Mouse (Mus musculus) kidney, postnatal 10 days (tissue): Measurements from ENCODE around the gene Tesc.
A peak's percentile ranks its signal among the peaks of the same experiment; 100 is the strongest.

Experiments
- DNase-seq: peaks from one replicate; pipeline ENCODE4 v3.0.0; 2021; ENCODE audit warnings: mixed read lengths

Gene Tesc

DNA sequence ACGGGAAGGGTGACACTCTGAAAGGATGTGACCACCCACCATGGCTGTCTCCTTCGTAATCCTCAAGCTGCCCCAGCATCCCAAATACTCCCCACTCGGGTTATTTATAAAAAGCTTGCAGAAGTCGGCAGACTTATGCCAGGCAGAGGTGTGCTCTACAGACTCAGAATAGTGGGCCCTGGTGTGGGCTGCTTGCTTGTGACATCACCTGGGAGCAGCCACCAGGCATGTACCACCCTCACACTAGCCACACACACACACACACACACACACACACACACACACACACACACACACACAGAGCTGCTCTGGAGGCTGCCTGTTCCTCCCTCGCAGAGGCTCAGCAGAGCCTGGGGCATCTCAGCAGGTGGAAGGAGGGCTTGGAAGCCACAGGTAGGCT lies 10.0 kb upstream of the Tesc start:
- no peak for DNase-seq

DNA sequence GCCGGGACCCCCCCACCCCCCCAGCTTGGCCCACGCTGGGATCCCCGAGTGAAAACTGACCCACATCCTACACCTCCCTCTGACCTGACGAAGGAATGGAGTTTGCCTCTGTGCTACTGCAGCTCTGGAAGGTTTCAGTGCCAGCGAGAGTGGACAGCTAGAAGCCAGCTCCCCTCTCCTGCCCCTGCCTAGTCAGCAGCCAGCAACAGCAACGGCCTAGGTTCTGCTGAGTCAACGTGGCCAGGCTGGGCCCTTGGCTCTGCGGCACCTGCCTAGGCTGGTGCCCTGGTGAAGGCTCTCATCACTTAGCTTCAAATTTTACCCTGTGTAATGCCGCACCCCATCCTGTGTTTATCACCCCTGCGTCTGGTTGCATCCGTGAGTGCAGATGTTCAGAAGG lies 7.6 kb upstream of the Tesc start:
- no peak for DNase-seq

DNA sequence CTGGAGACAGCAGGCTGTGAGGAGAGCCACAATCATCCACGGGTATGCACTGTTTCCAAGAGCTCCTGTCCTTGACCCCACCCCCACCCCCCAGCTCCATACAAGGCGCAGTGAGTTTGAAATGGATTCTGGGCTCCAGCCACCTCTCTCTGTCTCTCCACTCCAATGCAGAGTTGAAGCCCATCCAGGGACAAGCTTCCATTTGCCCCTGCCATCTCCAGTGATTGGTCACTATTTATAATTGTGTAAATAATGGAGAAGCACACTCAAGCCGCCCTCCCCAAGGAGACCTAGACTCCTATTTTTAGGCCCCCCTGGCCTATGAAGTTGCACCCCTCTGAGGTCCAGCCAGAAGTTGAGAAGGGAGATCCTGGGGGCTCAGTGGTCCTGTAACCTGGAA lies 4.5 kb upstream of the Tesc start:
- no peak for DNase-seq

DNA sequence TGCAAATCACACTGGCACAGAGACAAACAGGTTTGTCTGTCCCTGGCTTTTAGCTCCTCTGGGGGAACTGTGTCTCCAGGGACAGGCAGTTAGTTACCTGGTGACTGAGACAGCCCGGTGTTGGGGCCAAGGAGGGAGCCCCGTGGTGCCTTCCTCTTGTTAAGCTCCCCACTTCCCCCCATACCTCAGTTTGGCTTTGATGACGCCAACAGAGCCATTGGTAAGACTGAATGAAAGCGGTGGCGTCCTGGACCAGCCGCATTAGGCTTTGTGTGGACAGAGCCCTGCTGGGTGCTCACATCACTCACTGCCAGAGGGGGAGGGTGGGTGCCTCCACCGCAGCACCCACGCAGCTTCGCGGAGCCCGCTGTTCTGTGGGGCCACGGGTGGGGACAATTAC lies 1.7 kb upstream of the Tesc start:
- no peak for DNase-seq

DNA sequence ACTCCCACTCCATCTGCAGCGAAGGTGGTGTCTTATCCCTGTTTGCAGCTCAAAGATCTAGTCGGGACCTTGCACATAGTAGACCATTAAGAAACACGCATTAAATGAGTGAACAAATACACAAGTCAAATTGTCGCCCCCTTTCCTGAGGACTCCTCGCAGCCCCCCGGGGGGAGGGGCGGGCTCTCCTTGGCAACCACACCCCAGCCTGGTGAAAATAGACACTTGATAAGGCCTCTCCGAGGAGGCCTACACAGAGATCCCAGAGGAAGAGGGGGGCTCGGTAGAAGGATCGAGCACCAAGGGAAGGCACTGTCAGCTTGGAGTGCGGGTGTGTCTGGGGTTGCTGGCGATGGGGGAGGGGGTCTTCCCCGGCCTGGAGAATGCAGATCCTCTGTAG lies 1.2 kb upstream of the Tesc start:
- DNase-seq: no peak

DNA sequence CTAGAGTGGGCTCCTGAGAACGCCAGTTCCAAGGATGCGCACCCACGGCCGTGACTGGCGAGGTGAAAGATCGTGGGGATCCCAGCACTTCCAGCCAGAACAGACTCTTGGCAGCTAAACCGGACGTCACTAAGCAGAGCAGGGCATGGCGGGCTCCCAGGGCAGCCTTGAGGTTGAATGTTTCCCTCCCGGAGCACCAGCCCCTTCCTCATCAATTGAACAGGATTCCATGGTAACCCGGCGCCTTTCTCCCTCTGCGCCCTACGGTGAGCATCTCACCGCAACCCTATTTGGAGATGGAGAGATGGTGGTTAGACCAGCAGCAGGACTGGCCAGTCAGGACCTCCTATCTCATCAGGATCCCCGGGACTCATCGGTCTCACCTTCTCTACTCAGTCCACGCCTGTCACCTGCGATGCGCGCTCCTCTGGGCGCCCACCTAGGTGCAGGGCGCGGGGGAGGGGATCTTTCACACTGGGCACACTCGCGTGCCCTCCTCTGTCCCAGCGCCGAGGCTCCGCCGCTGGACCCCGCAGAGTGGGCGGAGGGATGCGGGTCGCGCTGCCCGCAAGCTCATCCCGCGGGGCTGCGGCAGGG lies 344 bp upstream of the Tesc start:
- DNase-seq: no peak

DNA sequence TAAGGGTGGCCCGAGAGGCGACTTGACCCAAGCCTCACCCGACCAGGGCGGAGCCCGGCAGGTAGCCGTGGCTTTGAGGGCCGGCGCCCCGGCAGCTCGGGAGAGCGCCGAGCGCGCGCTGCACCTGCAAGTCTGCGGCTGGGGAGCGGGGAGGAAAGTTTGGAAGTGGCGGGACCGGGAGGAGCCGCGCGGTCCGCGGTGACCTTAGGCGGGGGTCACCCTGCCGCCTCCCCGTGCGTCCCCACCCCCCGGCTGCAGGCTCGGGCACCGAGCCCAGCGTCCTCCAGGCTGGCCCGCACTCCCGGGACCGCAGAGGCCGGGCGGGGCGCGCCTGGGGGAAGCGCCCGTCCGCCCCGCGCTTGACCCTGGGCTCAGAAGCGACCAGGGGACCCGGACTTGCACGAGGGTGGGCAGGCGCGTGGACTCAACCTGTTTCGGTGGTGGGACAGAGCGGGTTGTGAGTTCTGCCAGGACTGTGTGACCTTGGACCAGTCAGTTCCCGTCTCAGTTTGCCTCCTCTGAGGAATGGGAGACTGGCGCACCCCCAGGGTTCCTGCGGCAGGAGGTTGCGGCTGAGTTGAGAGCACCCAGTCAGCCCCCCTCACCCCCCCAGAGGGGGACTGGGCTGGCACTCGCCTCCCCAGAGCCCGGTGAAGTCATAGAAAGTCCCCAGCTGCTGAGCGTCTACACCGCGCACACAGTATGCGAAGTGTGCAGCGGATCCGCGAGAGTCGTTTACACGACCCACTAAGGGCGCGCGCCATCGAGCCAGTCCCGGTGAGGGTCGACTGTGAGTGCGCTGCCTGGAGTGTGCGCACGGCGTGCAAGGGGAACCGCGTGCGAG lies 870 bp downstream of the Tesc start:
- DNase-seq: peak; percentile 38

DNA sequence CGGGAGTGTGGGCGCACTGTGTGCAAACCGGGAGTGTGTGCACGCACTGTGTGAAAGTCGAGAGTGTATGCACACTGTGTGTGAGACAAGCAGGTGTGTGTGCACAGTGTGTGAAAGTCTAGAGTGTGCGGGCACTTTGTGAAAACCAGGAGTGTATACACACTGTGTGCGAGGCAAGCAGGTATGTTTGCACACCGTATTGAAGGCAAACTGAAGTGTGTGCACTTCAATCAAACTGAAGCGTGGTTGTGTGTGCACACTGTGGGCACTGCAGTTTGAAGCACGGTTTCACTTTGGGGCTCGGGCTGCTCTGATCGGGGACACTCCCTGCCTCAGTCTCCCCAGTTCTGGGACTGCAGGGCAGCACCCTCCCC lies 1.5 kb downstream of the Tesc start:
- no peak for DNase-seq

DNA sequence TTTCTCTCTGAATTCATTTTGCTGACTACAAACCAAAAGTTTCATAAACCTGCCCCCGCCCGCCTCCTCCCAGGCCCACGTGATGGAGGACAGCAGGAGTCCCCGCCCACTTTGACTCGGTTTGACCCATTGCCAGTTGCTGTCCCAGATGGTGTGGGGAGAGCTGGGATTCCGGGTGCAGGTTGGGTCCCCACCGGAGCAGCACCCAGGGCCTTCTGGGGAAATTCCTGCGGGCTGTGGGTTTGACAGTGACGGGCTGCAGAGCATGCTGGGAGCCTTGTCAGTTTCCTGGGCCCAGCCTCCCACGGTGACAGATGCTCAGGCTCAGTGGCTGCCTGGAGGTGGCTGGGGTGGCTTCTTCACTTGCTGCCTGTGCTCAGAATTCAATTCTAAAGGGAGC lies 1.9 kb downstream of the Tesc start:
- DNase-seq: no peak

DNA sequence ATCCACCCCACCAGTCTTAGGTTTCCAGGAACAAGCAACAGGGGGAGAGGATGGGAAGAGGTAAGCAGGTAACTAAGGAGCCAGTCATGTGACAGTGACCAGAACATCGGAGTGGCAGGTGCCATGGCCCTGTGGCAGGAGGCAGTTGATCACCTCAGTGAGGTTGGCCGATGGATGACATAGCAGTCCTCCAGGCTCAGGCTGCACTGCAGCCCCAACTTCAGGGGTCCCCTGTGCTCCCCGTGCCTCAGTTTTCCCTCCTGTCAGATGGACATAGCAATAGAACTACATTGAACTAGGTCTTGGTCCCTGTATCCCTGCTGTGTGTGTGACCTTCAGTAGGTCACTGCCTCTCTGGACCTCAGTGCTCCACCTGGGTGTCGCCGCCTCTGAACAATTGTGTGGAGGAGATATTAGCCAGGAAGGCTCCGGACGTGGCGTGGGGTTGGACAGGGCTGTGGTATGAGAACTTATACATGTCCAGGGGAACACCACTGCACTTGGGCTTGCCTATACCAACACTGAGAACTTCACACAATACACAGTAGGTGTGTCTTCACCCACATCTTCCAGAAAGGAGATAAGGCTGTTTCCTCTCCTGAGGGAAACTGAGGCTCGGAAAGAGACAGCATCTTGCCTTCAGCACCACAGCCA lies 2.6 kb downstream of the Tesc start:
- no peak for DNase-seq

DNA sequence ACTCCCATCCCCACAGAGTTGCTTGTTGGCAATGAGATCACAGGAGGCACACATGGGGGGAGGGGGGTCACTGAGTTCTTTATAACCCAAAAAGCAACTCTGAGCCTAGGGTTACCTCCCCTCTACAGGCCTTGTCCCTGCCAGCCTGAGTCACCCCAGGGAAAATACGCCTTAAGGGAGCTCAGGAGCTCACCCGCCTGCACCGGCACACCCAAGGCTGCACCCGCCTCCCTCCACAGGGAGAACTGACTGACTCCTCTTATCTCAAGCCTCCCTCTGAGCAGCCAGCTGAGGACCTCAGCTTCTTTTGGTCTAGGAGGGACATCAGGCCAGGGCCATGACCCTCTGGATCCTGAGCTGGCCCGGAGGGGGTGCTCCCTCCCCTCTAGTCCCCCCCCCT lies 3.5 kb downstream of the Tesc start:
- no peak for DNase-seq

DNA sequence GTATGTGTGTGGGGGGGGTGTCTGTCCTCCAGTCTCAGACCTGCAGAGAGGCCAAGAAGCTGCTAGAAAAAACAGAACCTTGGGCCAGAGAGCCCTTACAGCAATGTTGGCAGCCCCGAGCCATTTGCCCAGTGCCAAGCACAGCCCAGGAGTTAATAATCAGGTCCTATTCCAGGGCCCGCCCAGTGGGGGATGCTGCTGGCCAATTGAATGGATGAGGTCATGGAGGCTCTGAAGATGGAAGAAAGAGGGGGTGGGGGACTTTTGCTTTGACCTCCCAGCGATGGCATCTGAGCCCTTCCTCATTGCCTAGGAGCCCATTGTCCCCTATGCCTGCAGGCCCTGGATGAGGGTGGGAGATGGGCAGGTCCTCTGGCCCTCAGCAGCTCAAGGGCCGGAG lies 4.0 kb downstream of the Tesc start:
- DNase-seq: no peak

DNA sequence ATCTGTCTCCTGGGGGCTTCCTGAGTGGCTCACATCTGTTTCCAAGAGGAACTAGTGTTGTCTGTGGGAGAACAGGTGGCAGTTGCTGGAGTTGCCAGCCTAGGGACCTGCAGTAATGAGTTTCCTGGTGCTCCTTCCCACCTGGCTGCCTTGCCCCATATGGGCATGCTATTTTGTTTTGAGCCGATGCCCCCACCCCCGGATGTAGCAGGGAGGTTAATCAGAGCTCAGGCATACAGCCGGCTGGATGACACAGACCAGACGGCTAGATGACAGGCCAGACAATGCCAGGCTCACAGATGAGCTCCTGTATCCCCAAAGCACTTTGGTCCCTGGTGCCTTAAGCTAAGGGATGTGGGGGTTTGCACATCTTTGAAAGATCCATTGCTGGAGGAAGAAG lies 5.8 kb downstream of the Tesc start:
- no peak for DNase-seq

DNA sequence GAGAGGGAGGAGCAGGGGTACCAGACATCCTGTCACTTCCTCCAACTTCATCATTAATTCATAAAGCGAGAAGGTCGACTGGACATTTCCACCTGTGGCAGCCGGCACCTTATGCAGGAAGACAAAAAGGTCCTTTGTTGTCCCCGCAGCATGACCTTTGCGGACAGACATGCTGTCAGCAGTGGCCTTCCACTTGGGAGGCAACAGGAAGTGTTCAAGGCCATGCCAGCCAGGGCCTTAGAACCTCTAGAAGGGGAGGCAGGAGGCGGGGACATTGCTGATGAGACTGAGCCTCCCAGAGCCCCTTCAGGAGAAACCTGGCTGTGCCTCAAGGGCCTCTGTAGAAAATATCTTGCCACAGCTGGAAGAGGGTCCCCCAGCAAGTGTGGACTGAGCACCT lies 6.2 kb downstream of the Tesc start:
- DNase-seq: no peak

DNA sequence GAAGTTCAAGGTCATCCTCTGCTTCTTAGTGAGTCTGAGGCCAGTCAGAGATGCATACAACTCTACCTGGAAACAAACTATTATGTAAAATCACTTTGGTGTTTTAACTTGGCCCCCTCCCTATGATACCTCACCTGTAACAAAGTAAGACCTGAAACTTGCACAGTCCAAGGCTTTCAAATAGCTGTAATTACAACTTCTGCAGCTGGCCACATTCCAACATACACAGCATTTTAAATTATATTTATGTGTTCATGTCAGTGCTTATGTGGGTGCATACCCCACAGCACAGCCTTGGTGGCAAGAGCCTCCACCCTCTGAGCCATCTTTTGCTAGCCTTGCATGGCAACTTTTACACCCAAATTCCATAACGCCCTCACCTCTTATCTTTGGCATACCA lies 7.1 kb downstream of the Tesc start:
- no peak for DNase-seq

DNA sequence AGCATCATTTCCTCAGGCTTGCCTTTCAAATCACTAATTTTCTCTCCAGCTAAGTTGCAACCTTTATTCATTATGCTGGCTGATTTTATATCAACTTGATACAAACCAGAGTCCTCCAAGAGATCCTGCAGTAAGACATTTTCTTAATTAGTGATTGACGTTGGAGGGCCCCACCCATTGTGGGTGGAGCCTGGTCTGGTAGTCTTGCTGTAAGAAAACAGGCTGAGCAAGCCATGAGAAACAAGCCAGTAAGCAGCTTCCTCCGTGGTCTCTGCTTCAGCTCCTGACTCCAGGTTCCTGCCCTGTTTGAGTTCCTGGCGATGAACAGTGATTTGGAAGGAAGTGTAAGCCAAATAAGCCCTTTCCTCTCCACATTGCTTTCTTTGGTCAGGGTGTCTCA lies 8.2 kb downstream of the Tesc start:
- DNase-seq: no peak

DNA sequence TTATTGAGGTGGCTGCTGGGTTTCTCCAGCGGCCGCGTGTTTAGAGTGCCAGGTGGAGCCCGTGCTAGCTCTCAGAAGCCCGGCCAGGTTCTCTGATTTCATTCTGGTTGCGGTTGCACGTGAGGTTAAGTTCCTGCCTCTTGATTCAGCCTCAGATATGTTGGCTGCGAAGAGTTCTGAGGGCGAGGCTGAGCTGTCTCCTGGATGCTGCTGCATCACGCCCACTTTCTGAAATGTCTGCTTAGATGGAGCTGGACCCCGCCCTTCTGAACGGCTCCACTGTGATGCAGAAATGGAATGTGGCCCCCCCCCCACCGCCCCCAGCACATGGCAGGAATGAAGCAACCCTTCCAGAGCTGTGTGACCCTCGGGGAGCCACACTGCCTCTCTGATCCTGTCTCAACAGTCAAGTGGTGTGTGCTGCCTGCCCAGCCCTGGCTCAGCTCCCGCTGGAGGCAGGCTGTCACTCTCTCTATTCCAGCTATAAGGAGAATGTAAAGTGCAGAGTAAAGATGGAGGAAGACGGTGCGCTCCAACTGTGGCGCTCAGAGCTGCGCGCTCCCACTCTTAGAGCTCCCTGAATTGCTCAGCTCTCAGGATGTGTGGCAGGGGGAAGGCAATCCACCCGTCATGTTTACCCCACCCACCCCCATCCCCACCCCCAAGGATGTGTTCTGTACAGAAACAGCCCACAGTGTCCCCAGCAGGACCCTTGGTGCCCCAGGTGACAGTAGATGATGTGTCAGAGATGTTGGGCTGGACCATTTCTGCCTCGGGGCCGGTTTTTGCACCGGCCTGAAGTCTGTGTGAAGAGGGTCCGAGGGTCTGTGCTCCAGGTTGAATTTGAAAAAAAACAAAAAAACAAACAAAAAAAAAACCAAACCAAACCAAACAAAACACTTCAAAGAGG lies 9.6 kb downstream of the Tesc start:
- DNase-seq: no peak

DNA sequence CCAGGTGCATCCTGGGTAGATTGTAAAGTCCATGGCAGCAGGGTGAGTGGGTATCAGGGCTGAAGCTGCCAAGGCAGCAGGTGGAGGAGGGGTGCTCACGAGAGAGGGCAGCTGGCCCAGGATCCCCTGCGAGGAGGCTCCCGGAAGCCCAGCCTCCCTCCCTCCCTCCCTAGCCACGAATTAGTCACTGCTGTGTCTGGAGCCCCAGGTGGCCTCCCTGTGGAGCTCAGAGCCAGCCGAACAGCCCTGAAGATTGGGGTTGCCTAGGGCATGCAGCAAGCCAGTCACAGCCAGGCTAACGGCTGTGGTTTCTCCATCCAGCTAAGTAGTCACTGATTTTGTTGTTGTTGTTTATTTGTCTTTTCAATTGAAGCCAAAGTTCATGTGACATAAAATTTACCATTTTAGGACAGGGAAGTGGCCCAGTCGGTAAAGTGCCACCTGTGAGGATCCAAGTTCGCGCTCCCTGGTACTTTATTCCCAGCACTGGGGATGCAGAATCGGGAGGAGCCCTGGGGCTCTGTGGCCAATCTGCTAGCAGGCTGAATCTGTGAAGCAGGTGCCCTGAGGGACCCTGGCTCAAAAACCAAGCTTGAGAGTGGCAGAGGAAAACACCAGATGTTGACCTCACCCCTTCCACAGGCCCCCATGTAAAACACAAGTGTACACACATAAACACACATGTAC lies 10.4 kb downstream of the Tesc start:
- peak; percentile 39 for DNase-seq

DNA sequence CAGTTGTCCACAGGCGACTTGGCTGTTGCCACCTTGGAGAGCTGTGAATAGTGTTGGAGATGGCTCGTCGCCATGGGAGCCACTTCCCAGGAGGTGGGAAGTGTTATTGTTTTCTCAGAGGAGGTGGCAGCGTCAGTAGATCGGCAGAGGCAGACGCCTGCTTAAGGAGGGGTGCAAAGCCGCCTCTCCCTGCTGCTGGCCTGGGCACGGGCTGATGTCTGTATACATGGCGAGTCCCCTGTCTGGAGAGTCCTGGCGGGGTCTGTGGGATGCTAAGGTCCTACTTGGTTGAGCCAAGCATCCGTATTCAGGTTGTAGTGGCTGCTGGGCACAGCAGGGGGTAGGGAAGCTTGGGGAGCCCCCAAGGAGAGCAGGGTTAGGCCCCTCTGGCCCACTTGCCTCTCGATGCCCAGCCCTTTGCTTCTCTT lies 11.7 kb downstream of the Tesc start:
- no peak for DNase-seq

DNA sequence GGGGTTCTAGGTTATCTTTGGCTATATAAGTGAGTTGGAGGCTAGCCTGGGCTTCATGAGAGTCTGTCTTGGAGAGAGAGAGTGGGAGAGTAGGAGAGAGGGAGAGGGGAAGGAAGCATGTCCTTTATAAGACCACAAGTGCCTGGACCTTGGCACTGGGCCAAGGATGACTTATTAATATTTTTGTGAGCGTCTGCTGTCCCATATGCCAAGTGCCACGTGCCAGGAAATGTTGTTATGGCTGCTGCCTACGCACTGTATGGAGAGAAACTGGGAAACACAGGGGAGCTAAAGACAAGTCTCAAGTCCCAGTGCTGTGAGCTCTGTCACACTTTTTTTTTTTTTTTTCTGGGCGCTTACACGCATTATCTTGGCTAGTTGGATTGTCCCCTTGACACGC lies 15.1 kb downstream of the Tesc start:
- DNase-seq: no peak

DNA sequence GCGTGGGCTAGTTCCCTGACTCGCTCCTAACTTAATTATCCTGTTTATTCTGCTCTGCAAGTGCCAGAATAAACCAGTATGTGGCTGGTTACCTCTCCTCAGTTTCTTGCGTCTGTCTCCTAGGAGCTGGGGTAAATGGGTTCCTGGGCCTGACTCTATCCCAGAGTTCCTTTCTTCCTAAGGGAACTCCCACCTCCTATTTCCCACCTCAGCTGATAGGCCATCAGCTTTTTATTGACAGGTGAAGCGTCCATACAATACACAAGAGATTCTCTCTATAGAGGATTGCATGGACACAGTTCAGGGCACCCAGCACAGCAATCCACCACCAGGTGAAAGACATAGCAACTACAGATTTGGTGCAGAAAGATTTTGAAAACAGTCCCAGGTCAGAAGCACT lies 16.2 kb downstream of the Tesc start:
- no peak for DNase-seq

DNA sequence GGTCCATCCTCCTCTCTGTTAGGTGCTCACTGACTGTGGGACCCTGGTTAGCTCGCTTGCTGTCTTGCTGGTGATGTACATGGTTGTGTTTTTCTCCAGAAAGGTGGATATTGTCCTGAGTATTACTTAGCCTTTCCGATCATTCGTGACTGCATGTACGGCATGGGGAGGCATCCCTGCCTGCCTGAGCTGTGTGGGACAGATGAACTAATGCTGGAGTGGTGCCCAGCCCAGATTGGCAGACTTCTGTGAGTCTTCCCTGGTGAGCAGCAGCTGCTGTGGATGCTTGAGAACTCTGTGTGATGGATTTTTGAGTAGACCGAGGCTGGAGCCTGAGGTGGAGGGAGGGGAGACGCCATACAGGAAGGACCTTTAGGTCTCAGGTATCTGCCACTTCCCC lies 17.4 kb downstream of the Tesc start:
- no peak for DNase-seq

DNA sequence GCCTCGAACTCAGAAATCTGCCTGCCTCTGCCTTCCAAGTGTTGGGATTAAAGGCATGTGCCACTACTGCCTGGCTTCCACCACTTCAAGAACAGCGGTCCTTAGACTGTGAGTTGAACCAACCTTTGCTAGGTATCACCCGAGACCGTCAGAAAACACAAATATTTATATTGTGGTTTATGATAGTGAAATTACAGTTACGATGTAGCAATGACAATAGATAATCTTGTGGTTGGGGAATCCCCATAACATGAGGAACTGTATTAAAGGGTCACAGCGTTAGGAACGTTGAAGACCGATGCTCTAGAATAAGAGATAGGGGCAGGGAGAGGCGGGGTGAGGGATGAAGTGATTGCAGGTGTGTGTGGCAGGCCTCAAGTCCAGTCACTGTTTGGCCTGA lies 17.8 kb downstream of the Tesc start:
- DNase-seq: no peak
